Mouse (Mus musculus): ENCODE measurements around the gene Sp2.

GRCm38 (mm10) chr11:96916044-96916884, 66.5 kb downstream of the Sp2 start, which contains the start of gene Cdk5rap3:
- TF ChIP-seq GATA1 (IDR thresholded peaks at IDR 0.05; ENCODE audit: low read length) (no peak), TAL1 (IDR thresholded peaks at IDR 0.05; ENCODE audit: low read length) (no peak)

Data from erythroblast, embryonic 14.5 days (primary cell).